Mouse (Mus musculus): ENCODE results near the gene Sec16a. TPM values are rescaled to one million over a fixed set of nuclear protein-coding genes. Genes with fewer than 3 reads are reported as not detected.

The Sec16a gene
- polyA plus RNA-seq, 1 experiment from 2014 or later: 40.5 TPM

DNA sequence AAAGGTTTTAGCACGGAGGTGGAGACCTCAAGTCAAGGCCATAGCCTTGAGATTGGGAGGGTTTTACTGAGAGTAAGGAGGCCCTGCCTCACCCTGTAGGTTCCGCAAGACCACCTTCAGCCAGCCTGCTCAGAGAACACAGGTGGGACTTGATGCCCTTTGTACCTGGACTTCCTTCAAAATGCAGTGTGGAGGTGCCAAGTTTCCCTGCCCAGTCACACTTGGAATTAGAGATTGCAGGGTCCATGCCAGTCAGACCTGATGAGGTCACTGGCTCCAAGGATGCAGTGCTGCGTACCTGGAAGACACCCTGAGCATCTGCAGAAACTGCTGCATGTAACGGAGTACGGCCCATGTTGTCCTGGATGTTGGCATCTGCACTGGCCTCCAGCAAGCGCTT is 18.4 kb upstream of the Sec16a start:
- ATAC-seq (ENCODE audit: insufficient read depth, low FRiP score, low TSS enrichment) (no peak), DNase-seq (ENCODE audit: low spot score) (no peak)
- H3K4me3 ChIP-seq (ENCODE audit: low read depth, low read length): no peak overlapping the region
- no peaks in the 10 kb centered on the region for H3K9me3 ChIP-seq (ENCODE audit: control insufficient read depth, low read length)
- H3K4me2 ChIP-seq (ENCODE audit: low read depth): no peak overlapping the region
- no peak overlapping the region for H3K9ac ChIP-seq (ENCODE audit: low read length)
- H3K27me3 ChIP-seq (ENCODE audit: control insufficient read depth, insufficient read depth, low read length): no peaks in the 10 kb centered on the region
- H3K4me1 ChIP-seq (ENCODE audit: control insufficient read depth, insufficient read depth, low read length): no peaks in the 10 kb centered on the region; the same call in 1 of the 2 replicates
- WGBS: 93% methylated on average over 6 of the region's 6 CpGs
- H3K27ac ChIP-seq (ENCODE audit: low read depth, low read length): no peak overlapping the region
- peaks cover 75% of the 10 kb centered on the region for H3K36me3 ChIP-seq (ENCODE audit: control insufficient read depth, insufficient read depth, low read length)

DNA sequence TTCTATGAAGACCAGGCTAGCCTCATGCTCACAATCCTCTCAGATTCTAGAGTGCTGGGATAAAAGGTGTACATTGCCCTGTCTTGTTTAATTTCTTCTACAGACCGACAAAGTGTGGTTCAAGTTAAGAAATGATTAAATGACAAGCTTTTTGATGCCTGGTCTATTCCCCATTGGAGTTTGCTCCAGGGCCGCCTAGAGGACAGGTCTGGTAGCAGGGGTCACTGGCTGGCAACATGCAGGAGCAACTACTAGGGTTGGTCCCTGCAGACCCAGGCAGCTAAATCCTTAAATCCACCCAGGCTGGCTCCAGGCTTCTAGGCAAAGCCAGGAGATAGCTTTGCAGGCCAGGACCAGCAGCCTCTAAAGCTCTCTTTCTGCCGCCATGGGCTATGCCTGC is 18.0 kb upstream of the Sec16a start:
- DNase-seq (ENCODE audit: low spot score) (no peak), ATAC-seq (ENCODE audit: insufficient read depth, low FRiP score, low TSS enrichment) (no peak)
- peaks cover 71% of the 10 kb centered on the region for H3K36me3 ChIP-seq (ENCODE audit: control insufficient read depth, insufficient read depth, low read length)
- H3K9ac ChIP-seq (ENCODE audit: low read length): no peak overlapping the region
- H3K27me3 ChIP-seq (ENCODE audit: control insufficient read depth, insufficient read depth, low read length): no peaks in the 10 kb centered on the region
- no peak overlapping the region for H3K4me2 ChIP-seq (ENCODE audit: low read depth)
- H3K27ac ChIP-seq (ENCODE audit: low read depth, low read length): no peak overlapping the region
- H3K9me3 ChIP-seq (ENCODE audit: control insufficient read depth, low read length): no peaks in the 10 kb centered on the region
- 86% methylated on average over 3 of the region's 3 CpGs for WGBS
- H3K4me1 ChIP-seq (ENCODE audit: control insufficient read depth, insufficient read depth, low read length): no peaks in the 10 kb centered on the region; the same call in 1 of the 2 replicates
- H3K4me3 ChIP-seq (ENCODE audit: low read depth, low read length): no peak overlapping the region

DNA sequence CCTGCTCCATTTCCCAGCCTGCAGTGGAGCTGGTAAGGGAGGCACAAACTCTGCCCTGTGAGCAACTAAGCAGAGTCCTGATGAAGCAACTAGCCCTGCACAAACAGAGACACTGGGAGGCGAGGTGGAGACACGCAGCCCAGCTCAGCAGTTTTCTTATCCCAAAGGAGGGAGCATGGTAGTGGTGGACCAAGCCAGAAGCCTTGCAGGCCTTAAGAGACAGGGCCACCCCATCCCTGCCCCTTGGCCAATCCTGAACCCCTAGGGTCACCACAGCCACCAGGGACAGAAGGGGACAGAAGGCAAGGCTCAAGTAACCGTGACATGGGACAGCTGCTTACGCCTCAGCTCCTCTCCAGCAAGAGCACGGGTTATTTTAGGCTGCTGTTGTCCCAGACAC is 16.7 kb upstream of the Sec16a start:
- Histone ChIP-seq H3K4me1 (ENCODE audit: control insufficient read depth, insufficient read depth, low read length) (no peaks in the 10 kb centered on the region; the same call in 1 of the 2 replicates), H3K9me3 (ENCODE audit: control insufficient read depth, low read length) (no peaks in the 10 kb centered on the region), H3K4me2 (ENCODE audit: low read depth) (no peak overlapping the region), H3K9ac (ENCODE audit: low read length) (no peak overlapping the region), H3K27me3 (ENCODE audit: control insufficient read depth, insufficient read depth, low read length) (no peaks in the 10 kb centered on the region), H3K36me3 (ENCODE audit: control insufficient read depth, insufficient read depth, low read length) (peaks cover 59% of the 10 kb centered on the region), H3K27ac (ENCODE audit: low read depth, low read length) (no peak overlapping the region), H3K4me3 (ENCODE audit: low read depth, low read length) (no peak overlapping the region)
- DNase-seq (ENCODE audit: low spot score): no peak
- 97% methylated on average over 5 of the region's 5 CpGs for WGBS
- ATAC-seq (ENCODE audit: insufficient read depth, low FRiP score, low TSS enrichment): no peak

DNA sequence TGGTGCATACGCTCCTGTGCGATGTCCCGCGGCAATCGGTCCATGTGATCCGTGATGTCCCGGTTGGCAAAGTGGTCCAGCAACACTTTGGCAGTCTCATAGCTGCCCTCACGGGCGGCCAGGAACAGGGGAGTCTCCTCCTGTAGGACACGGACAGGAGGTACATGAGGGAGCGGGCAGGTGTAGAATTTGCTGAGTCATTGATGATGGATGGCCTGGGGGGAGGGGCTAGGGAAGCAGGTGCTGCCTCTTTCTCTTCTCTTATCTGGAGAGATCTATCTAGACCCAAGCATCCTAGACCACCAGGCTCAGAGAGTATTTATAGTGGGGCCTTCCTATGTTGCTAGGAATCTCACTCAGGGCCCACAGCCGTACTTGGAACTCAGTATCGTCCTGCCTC is 15.8 kb upstream of the Sec16a start:
- ATAC-seq (ENCODE audit: insufficient read depth, low FRiP score, low TSS enrichment) (no peak), DNase-seq (ENCODE audit: low spot score) (no peak)
- Histone ChIP-seq H3K27ac (ENCODE audit: low read depth, low read length) (no peak overlapping the region), H3K9ac (ENCODE audit: low read length) (no peak overlapping the region), H3K4me3 (ENCODE audit: low read depth, low read length) (no peak overlapping the region), H3K9me3 (ENCODE audit: control insufficient read depth, low read length) (no peaks in the 10 kb centered on the region), H3K27me3 (ENCODE audit: control insufficient read depth, insufficient read depth, low read length) (no peaks in the 10 kb centered on the region), H3K4me2 (ENCODE audit: low read depth) (no peak overlapping the region), H3K4me1 (ENCODE audit: control insufficient read depth, insufficient read depth, low read length) (no peaks in the 10 kb centered on the region; the same call in 1 of the 2 replicates), H3K36me3 (ENCODE audit: control insufficient read depth, insufficient read depth, low read length) (peaks cover 53% of the 10 kb centered on the region)
- 89% methylated on average over 13 of the region's 13 CpGs for WGBS

GRCm38 (mm10) chr2:26460097-26460646 is 15.2 kb upstream of the Sec16a start:
- DNase-seq (ENCODE audit: low spot score) (no peak), ATAC-seq (ENCODE audit: insufficient read depth, low FRiP score, low TSS enrichment) (no peak)
- no peak overlapping the region for H3K4me2 ChIP-seq (ENCODE audit: low read depth)
- H3K36me3 ChIP-seq (ENCODE audit: control insufficient read depth, insufficient read depth, low read length): peaks cover 49% of the 10 kb centered on the region
- no peak overlapping the region for H3K27ac ChIP-seq (ENCODE audit: low read depth, low read length)
- H3K9ac ChIP-seq (ENCODE audit: low read length): no peak overlapping the region; the same call in 1 of the 2 replicates
- H3K9me3 ChIP-seq (ENCODE audit: control insufficient read depth, low read length): no peaks in the 10 kb centered on the region
- H3K27me3 ChIP-seq (ENCODE audit: control insufficient read depth, insufficient read depth, low read length): no peaks in the 10 kb centered on the region
- WGBS: 93% methylated on average over 16 of the region's 16 CpGs
- no peak overlapping the region for H3K4me3 ChIP-seq (ENCODE audit: low read depth, low read length)
- H3K4me1 ChIP-seq (ENCODE audit: control insufficient read depth, insufficient read depth, low read length): no peaks in the 10 kb centered on the region; the same call in 1 of the 2 replicates

DNA sequence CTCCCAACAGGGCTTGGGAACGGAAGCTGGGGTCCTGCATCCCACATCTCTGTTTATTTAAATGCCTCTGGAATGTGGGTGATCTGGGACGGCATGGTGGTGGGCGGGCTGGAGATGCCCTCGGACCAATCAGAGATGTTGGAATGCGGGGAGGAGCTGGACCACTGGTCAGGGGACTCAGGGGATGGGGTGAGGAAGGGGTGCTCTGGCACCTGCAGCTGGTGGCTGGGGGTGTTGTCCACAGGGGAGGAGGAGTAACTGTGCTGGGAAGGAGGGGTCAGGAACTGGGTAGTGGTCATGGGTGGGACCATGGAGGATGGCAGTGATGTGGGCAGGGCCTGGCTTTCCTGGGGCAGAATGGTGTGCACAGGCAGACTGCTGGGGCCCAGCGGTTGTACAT is 14.5 kb upstream of the Sec16a start:
- Histone ChIP-seq H3K4me3 (ENCODE audit: low read depth, low read length) (no peak overlapping the region), H3K27ac (ENCODE audit: low read depth, low read length) (no peak overlapping the region), H3K4me1 (ENCODE audit: control insufficient read depth, insufficient read depth, low read length) (no peaks in the 10 kb centered on the region; the same call in 1 of the 2 replicates), H3K27me3 (ENCODE audit: control insufficient read depth, insufficient read depth, low read length) (no peaks in the 10 kb centered on the region), H3K4me2 (ENCODE audit: low read depth) (no peak overlapping the region), H3K9me3 (ENCODE audit: control insufficient read depth, low read length) (no peaks in the 10 kb centered on the region), H3K9ac (ENCODE audit: low read length) (no peak overlapping the region), H3K36me3 (ENCODE audit: control insufficient read depth, insufficient read depth, low read length) (peaks cover 43% of the 10 kb centered on the region)
- ATAC-seq (ENCODE audit: insufficient read depth, low FRiP score, low TSS enrichment) (no peak), DNase-seq (ENCODE audit: low spot score) (no peak)
- 32% methylated on average over 6 of the region's 6 CpGs for WGBS

DNA sequence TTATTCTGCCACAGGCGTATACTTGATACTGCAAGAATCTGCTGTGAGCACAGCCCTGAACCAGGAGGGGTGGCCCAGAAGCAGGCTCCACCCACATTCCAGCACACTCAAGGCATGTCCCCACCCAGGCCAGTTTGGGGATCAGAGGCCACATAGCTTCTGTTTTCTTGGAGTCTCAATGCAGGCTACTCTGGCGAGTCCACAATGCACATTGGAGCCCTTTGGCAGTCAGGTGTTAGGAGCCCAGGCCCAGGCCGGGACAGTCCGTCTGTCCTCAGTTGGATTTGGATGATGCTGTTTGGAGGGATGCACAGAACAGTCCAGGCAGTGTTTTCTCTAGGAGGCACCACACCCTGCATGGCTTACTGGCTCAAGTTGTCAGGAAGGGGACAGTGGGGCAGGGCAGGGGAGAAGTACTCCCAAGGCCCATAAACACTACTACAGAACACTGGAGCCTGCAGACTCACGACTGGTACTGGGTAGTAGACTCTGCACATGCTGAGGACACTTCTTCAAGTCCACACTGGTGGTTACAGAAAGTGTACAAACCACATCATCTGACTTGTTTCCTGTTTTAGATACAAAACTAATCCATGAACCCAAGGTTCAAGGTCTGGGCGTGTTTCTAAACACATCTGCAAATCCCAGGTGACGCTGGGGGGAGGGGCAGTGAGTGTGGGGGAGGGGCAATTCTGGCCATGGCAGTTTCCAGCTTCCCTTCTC is 13.5 kb upstream of the Sec16a start:
- H3K36me3 ChIP-seq (ENCODE audit: control insufficient read depth, insufficient read depth, low read length): peaks cover 36% of the 10 kb centered on the region
- no peaks in the 10 kb centered on the region for H3K9me3 ChIP-seq (ENCODE audit: control insufficient read depth, low read length)
- no peak overlapping the region for H3K4me2 ChIP-seq (ENCODE audit: low read depth)
- DNase-seq (ENCODE audit: low spot score) (no peak), ATAC-seq (ENCODE audit: insufficient read depth, low FRiP score, low TSS enrichment) (no peak)
- H3K27ac ChIP-seq (ENCODE audit: low read depth, low read length): no peak overlapping the region
- H3K4me3 ChIP-seq (ENCODE audit: low read depth, low read length): no peak overlapping the region
- H3K4me1 ChIP-seq (ENCODE audit: control insufficient read depth, insufficient read depth, low read length): no peaks in the 10 kb centered on the region; the same call in 1 of the 2 replicates
- WGBS: 40% methylated on average over 7 of the region's 7 CpGs
- no peaks in the 10 kb centered on the region for H3K27me3 ChIP-seq (ENCODE audit: control insufficient read depth, insufficient read depth, low read length)
- no peak overlapping the region for H3K9ac ChIP-seq (ENCODE audit: low read length)

DNA sequence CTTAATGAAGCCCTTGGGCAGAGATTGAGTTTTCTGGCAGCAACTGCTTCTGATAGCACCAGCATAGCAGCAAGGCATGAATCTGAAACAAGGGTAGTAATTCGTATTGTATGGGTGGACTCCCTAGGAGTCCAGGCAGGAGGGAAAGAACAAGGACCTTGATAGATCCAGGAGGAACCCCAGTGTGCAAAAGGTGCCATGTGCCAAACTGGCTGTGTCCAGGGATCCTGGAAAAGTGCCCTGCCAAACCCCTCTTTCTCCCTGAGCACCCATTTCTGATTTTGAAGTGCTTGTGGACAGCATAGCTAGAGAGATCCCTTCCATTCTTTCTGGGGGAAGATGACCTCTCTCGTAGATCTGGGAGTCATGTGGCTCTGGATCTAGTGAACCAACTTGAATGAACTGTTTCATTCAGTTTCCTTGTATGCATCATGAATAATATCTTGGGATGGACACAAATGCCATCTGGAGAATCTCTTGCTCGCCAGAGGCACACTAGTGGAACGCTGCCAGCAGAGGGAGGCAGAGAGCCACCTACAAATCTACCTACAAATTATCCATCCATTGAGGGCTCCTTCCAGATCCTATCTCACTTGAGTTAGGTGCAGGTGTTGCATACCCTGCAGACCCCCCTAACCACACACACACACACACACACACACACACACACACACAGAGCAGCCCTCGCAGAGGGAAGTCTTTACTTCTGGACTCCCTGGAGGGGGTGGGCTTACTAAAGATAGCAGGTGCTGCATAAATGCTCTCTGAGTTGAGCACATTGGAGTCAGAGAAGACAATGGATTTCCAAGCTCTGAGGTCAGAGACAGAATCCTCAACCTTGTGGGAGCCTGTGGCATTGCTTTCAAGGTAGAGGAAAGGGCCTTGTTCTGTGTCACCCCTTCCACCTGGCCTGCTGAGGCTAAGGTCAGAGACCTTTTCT is 4.4 kb upstream of the Sec16a start:
- no peaks in the 10 kb centered on the region for H3K9me3 ChIP-seq (ENCODE audit: control insufficient read depth, low read length)
- DNase-seq (ENCODE audit: low spot score) (peak; percentile 82), ATAC-seq (ENCODE audit: insufficient read depth, low FRiP score, low TSS enrichment) (no peak)
- peaks cover 6% of the 10 kb centered on the region; the same call in 1 of the 2 replicates for H3K4me1 ChIP-seq (ENCODE audit: control insufficient read depth, insufficient read depth, low read length)
- H3K36me3 ChIP-seq (ENCODE audit: control insufficient read depth, insufficient read depth, low read length): no peaks in the 10 kb centered on the region
- no peak overlapping the region for H3K27ac ChIP-seq (ENCODE audit: low read depth, low read length)
- no peak overlapping the region for H3K9ac ChIP-seq (ENCODE audit: low read length)
- WGBS: 25% methylated on average over 5 of the region's 5 CpGs
- H3K4me3 ChIP-seq (ENCODE audit: low read depth, low read length): no peak overlapping the region
- H3K27me3 ChIP-seq (ENCODE audit: control insufficient read depth, insufficient read depth, low read length): no peaks in the 10 kb centered on the region
- no peak overlapping the region for H3K4me2 ChIP-seq (ENCODE audit: low read depth)
